Mouse (Mus musculus) brain, embryonic 18.5 days (tissue): ENCODE measurements around the gene Magea1.
"Not testable (repeated sequence)": the region's sequence is repeated elsewhere in the genome, so short reads cannot be mapped to it uniquely, and the experiment has no call there.

Source experiments
- DNase-seq: peaks from one replicate; pipeline ENCODE4 v3.0.0-alpha.2; 2012; ENCODE audit warnings: low read depth, low spot score

Magea1 gene

DNA sequence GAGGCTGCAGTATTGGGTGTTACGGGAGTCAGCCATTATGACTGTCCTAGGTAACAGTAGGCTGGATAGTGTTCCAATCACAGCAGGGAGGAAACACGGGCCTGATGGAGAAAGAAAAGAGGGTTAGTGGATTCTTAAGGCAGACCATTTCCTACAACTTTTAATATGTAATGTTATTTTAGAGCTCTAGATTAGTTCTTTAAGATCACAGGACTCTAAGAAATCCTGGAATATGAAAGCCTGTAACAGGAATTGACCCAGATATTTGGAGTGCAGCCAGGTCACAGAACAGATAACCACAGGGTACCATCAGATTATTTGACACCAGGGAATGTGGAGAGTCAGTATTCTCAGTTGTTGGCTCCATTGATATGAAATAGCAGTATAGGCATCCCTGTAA lies at the start of gene Magea1:
Magea1 (minus strand) TSS at position 101 of the 400 bp plus-strand sequence.
- not testable (repeated sequence) for DNase-seq

DNA sequence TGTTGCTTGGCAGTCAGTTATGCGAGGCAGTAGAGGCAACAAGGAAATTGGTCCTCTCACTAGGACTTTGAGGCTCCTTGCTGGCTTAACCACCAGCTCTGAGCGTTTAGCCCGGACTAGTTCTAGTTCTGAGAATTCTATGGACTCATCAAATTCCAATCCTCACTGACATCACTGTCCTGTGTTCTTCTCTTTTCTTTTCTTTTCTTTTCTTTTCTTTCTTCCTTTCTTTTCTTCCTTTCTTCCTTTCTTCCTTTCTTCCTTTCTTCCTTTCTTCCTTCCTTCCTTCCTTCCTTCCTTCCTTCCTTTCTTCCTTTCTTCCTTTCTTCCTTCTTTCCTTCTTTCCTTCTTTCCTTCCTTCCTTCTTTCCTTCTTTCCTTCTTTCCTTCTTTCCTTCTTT lies 38.7 kb upstream of the Magea1 start, which contains the start of gene Cldn34b2:
Cldn34b2 (minus strand) TSS at position 101 of the 400 bp plus-strand sequence.
- DNase-seq = not testable (repeated sequence)

GRCm38 (mm10) chrX:155098024-155098423 lies 8.4 kb upstream of the Magea1 start:
- no peak for DNase-seq

- not testable (repeated sequence) for DNase-seq
These were observed 4.0 kb upstream of the Magea1 start, which contains the start of gene Magea2 for GRCm38 (mm10) chrX:155093566-155093965. Gene Magea2 (minus strand): TSS chrX:155093666.

- not testable (repeated sequence) for DNase-seq
These were observed 26.5 kb downstream of the Magea1 start, which contains the start of gene Magea5 for GRCm38 (mm10) chrX:155063045-155063444. Gene Magea5 (minus strand): TSS chrX:155063145.
